Mouse (Mus musculus): Measurements from ENCODE around the gene Slc38a7. TPM values are rescaled to one million over a fixed set of nuclear protein-coding genes. Genes with fewer than 3 reads are reported as not detected.
A peak's percentile ranks its signal among the peaks of the same experiment; 100 is the strongest.
"Not testable (repeated sequence)": the region's sequence is repeated elsewhere in the genome, so short reads cannot be mapped to it uniquely, and the experiment has no call there.

Gene Slc38a7
- polyA plus RNA-seq, 1 experiment from 2014 or later = 26.7 TPM

DNA sequence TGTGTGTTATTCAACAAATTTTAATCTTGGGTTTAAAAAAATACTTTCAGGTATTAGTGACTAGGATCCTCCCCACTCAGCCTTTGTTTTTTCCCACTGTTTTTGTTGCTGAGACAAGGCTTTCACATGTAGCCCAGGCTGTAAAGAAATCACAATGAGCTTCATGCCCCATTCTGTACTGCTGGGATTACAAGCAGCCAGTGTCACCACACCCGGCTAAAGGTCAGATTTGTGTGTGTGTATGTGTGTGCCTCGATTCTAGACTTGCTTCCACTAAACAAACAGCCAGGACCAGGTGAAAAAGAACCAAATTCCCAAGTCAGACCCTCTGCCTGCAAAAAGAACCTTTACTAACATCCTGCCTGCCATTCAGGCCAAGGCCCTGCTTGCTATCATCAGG lies 47.9 kb downstream of the Slc38a7 start:
- DNase-seq (ENCODE audit: low spot score) = no peak
- H3K4me2 ChIP-seq (replicated peaks) = peak overlapping the region; percentile 88
- peak overlapping the region; percentile 96; the same call in 1 of the 2 replicates for H3K9ac ChIP-seq
- H3K4me3 ChIP-seq (replicated peaks; ENCODE audit: low read length) = peak overlapping the region; percentile 99
- no peak for ATAC-seq (ENCODE audit: low FRiP score)
- H3K9me3 ChIP-seq (ENCODE audit: control insufficient read depth, low read length) = no peaks in the 10 kb centered on the region
- no peaks in the 10 kb centered on the region for H3K27me3 ChIP-seq (ENCODE audit: control insufficient read depth, insufficient read depth, low read length)
- no peak overlapping the region for H3K27ac ChIP-seq
- H3K4me1 ChIP-seq (replicated peaks; ENCODE audit: control insufficient read depth, insufficient read depth, low read length) = peaks cover 19% of the 10 kb centered on the region
- H3K36me3 ChIP-seq (replicated peaks; ENCODE audit: control insufficient read depth, insufficient read depth) = peaks cover 4% of the 10 kb centered on the region; the same call in 1 of the 2 replicates
- 59% methylated on average over 2 of the region's 2 CpGs for WGBS

DNA sequence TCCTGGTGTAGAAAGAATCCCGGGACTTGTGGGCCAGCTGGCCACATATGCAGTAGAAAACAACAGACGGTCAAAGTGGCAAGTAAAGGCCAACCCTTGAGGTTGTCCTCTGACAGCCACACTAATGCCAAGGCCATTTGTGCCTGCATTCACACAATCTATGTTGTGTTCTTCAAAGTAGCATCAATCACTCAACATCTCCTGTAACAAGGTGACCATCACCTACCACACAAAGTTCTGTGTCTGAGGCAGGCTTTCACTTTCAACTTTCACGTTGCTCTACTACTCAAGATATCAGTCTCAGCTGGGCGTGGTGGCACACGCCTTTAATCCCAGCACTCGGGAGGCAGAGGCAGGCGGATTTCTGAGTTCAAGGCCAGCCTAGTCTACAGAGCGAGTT lies 51.1 kb downstream of the Slc38a7 start:
- Histone ChIP-seq H3K9ac (no peak overlapping the region), H3K27me3 (ENCODE audit: control insufficient read depth, insufficient read depth, low read length) (no peaks in the 10 kb centered on the region), H3K4me2 (replicated peaks) (no peak overlapping the region), H3K36me3 (replicated peaks; ENCODE audit: control insufficient read depth, insufficient read depth) (peaks cover 4% of the 10 kb centered on the region; the same call in 1 of the 2 replicates), H3K4me3 (replicated peaks; ENCODE audit: low read length) (no peak overlapping the region), H3K27ac (no peak overlapping the region), H3K9me3 (ENCODE audit: control insufficient read depth, low read length) (no peaks in the 10 kb centered on the region), H3K4me1 (replicated peaks; ENCODE audit: control insufficient read depth, insufficient read depth, low read length) (peaks cover 19% of the 10 kb centered on the region)
- ATAC-seq (ENCODE audit: low FRiP score) (no peak), DNase-seq (ENCODE audit: low spot score) (no peak)
- 94% methylated on average over 8 of the region's 8 CpGs for WGBS

DNA sequence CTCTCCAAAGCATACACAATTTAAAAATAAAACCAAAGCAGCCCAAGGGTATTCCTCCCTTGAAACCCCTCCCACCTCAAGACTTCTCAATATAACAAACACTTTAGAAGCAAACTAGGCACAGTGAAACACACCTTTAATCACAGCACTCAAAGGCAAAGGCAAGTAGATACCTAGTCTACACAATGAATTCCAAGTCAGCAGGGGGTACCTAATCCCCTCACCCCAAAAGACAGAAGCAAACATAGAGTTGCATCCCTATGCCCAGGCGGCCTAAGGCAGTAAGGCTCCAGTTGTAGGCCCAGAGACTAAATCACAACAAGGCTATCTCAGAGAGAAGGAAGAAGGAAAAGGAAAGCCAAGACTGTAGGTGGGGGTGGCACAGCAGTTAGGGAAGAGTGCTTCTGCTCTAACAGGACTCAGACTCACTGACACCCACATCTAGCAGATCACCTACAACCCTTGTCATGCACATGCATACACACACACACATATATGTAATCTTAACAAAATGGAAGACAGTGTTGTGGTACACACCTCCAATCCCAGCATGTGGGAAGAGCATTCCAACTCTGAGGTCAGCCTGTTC lies 51.8 kb downstream of the Slc38a7 start:
- ATAC-seq (ENCODE audit: low FRiP score) (no peak), DNase-seq (ENCODE audit: low spot score) (no peak)

GRCm38 (mm10) chr8:95800353-95800752 lies 53.0 kb downstream of the Slc38a7 start:
- ATAC-seq (ENCODE audit: low FRiP score) (no peak), DNase-seq (ENCODE audit: low spot score) (no peak)
- Histone ChIP-seq H3K9me3 (ENCODE audit: control insufficient read depth, low read length) (no peaks in the 10 kb centered on the region), H3K4me3 (replicated peaks; ENCODE audit: low read length) (no peak overlapping the region), H3K36me3 (replicated peaks; ENCODE audit: control insufficient read depth, insufficient read depth) (peaks cover 4% of the 10 kb centered on the region; the same call in 1 of the 2 replicates), H3K4me2 (replicated peaks) (no peak overlapping the region), H3K4me1 (replicated peaks; ENCODE audit: control insufficient read depth, insufficient read depth, low read length) (peaks cover 9% of the 10 kb centered on the region), H3K27me3 (ENCODE audit: control insufficient read depth, insufficient read depth, low read length) (no peaks in the 10 kb centered on the region), H3K9ac (no peak overlapping the region), H3K27ac (no peak overlapping the region)
- WGBS = 90% methylated on average over 3 of the region's 3 CpGs

More for the DNA sequence above, 51.8 kb downstream of the Slc38a7 start:
- Histone ChIP-seq H3K4me3 (replicated peaks; ENCODE audit: low read length) (no peak overlapping the region), H3K36me3 (replicated peaks; ENCODE audit: control insufficient read depth, insufficient read depth) (peaks cover 4% of the 10 kb centered on the region; the same call in 1 of the 2 replicates), H3K4me1 (replicated peaks; ENCODE audit: control insufficient read depth, insufficient read depth, low read length) (peaks cover 19% of the 10 kb centered on the region), H3K9me3 (ENCODE audit: control insufficient read depth, low read length) (no peaks in the 10 kb centered on the region), H3K27me3 (ENCODE audit: control insufficient read depth, insufficient read depth, low read length) (no peaks in the 10 kb centered on the region), H3K27ac (no peak overlapping the region), H3K4me2 (replicated peaks) (no peak overlapping the region), H3K9ac (no peak overlapping the region)
- 95% methylated on average over 1 of the region's 1 CpGs for WGBS

- no peak for DNase-seq (ENCODE audit: low spot score)
- Histone ChIP-seq H3K36me3 (replicated peaks; ENCODE audit: control insufficient read depth, insufficient read depth) (peaks cover 4% of the 10 kb centered on the region; the same call in 1 of the 2 replicates), H3K4me3 (replicated peaks; ENCODE audit: low read length) (no peak overlapping the region), H3K9ac (no peak overlapping the region), H3K4me2 (replicated peaks) (no peak overlapping the region), H3K27me3 (ENCODE audit: control insufficient read depth, insufficient read depth, low read length) (no peaks in the 10 kb centered on the region), H3K9me3 (ENCODE audit: control insufficient read depth, low read length) (no peaks in the 10 kb centered on the region), H3K4me1 (replicated peaks; ENCODE audit: control insufficient read depth, insufficient read depth, low read length) (peaks cover 5% of the 10 kb centered on the region; the same call in 1 of the 2 replicates), H3K27ac (no peak overlapping the region)
- ATAC-seq (ENCODE audit: low FRiP score) = no peak
- WGBS = 100% methylated on average over 1 of the region's 1 CpGs
Measured at GRCm38 (mm10) chr8:95799891-95800290, 53.4 kb downstream of the Slc38a7 start.

GRCm38 (mm10) chr8:95799117-95799516 lies 54.2 kb downstream of the Slc38a7 start:
- H3K9me3 ChIP-seq (ENCODE audit: control insufficient read depth, low read length) = no peaks in the 10 kb centered on the region
- H3K4me1 ChIP-seq (replicated peaks; ENCODE audit: control insufficient read depth, insufficient read depth, low read length) = no peaks in the 10 kb centered on the region
- no peak overlapping the region for H3K4me3 ChIP-seq (replicated peaks; ENCODE audit: low read length)
- H3K9ac ChIP-seq = no peak overlapping the region
- no peak for ATAC-seq (ENCODE audit: low FRiP score)
- no peaks in the 10 kb centered on the region for H3K27me3 ChIP-seq (ENCODE audit: control insufficient read depth, insufficient read depth, low read length)
- H3K27ac ChIP-seq = no peak overlapping the region
- H3K36me3 ChIP-seq (replicated peaks; ENCODE audit: control insufficient read depth, insufficient read depth) = peaks cover 4% of the 10 kb centered on the region; the same call in 1 of the 2 replicates
- WGBS = 96% methylated on average over 6 of the region's 6 CpGs
- no peak overlapping the region for H3K4me2 ChIP-seq (replicated peaks)
- no peak for DNase-seq (ENCODE audit: low spot score)

- not testable (repeated sequence) for H3K9me3 ChIP-seq (ENCODE audit: control insufficient read depth, low read length); ATAC-seq (ENCODE audit: low FRiP score)
- 96% methylated on average over 5 of the region's 5 CpGs for WGBS
Measured at GRCm38 (mm10) chr8:95795333-95796061, 57.8 kb downstream of the Slc38a7 start.

More at GRCm38 (mm10) chr8:95795333-95796061, 57.8 kb downstream of the Slc38a7 start:
- not testable (repeated sequence) for H3K4me2 ChIP-seq (replicated peaks); H3K27ac ChIP-seq; H3K4me1 ChIP-seq (replicated peaks; ENCODE audit: control insufficient read depth, insufficient read depth, low read length); H3K9ac ChIP-seq; H3K36me3 ChIP-seq (replicated peaks; ENCODE audit: control insufficient read depth, insufficient read depth); H3K4me3 ChIP-seq (replicated peaks; ENCODE audit: low read length); DNase-seq (ENCODE audit: low spot score); H3K27me3 ChIP-seq (ENCODE audit: control insufficient read depth, insufficient read depth, low read length)

Other genes starting within 250 kb of the Slc38a7 start
- 7.8 and 7.9 TPM in 2 replicates for gene Gins3, start 220.1 kb downstream of the Slc38a7 start, polyA plus RNA-seq (2014; fragmentation: Nextera tagmentation; extraction: Ambion mirVana)
- 397 and 490 TPM in 2 replicates for gene Ndrg4, start 176.6 kb downstream of the Slc38a7 start, polyA plus RNA-seq (2014; fragmentation: Nextera tagmentation; extraction: Ambion mirVana)
- gene Setd6, start 137.7 kb downstream of the Slc38a7 start, polyA plus RNA-seq (2014; fragmentation: Nextera tagmentation; extraction: Ambion mirVana) = 27.0 and 31.7 TPM in 2 replicates
- 61.9 and 70.5 TPM in 2 replicates for gene Cnot1, start 46.1 kb downstream of the Slc38a7 start, polyA plus RNA-seq (2014; fragmentation: Nextera tagmentation; extraction: Ambion mirVana)
- 259 and 266 TPM in 2 replicates for gene Sap18b, start 28.2 kb downstream of the Slc38a7 start, polyA plus RNA-seq (2014; fragmentation: Nextera tagmentation; extraction: Ambion mirVana)
- 90.5 and 102 TPM in 2 replicates for gene Got2, start 35.0 kb upstream of the Slc38a7 start, polyA plus RNA-seq (2014; fragmentation: Nextera tagmentation; extraction: Ambion mirVana)